13 mouse cellular contexts compared by ENCODE assay signal in the genomic region with DNA sequence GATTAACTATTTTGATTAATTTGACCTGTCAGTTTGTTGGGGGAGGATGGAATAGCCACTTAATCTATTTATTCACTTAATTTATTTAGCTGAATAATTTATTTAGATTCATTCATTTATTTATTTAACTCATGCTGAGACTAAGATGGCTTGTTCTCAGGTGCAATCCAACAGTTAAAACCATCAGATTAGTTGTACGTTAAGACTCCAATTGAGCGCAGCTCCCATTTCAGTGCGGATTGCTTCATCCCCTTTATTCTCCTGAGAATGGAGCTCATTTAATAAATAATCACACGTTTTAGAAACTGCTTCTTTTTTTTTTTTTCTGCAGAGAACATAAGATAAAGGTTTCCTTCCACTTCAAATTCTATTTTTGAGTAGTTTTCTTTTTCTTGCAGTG.
DNase-seq lines count a peak whose midpoint lies in the region; ATAC-seq and TF ChIP-seq lines count a peak whose summit lies in the region.
"Had no signal": no experiment of that assay in that cellular context is flagged by ENCODE, and none has a peak within 500 bp of the region (broad histone marks: within the 10 kb centered on the region; RNA-seq: fewer than 3 reads in every experiment).

No protein-coding gene starts in this region.

- 0 out of 2 replicates have a peak overlapping the region, but pooled peaks have one; percentile 11 for H3K4me3 ChIP-seq in E14TG2a.4 (replicated peaks; ENCODE audit: low read length)
- no peak overlapping the region for H3K4me3 ChIP-seq in forebrain, embryonic 13.5 days
- H3K4me3 ChIP-seq in hindbrain, embryonic 14.5 days (replicated peaks; ENCODE audit: low read length): no peak overlapping the region
- no peak overlapping the region for H3K4me3 ChIP-seq in midbrain, embryonic 15.5 days
- H3K4me3 ChIP-seq: erythroblast, embryonic 14.5 days; gastrocnemius, adult 2 months; stomach, embryonic 15.5 days had no signal

- 10% methylated on average over 4 of the region's 4 CpGs for WGBS in forebrain, embryonic 13.5 days
- WGBS in hindbrain, embryonic 14.5 days: 19% methylated on average over 4 of the region's 4 CpGs
- WGBS in midbrain, embryonic 15.5 days: 12% methylated on average over 4 of the region's 4 CpGs

- no peaks in the 10 kb centered on the region for H3K27me3 ChIP-seq in E14TG2a.4 (ENCODE audit: insufficient read depth, low read length)
- H3K27me3 ChIP-seq in forebrain, embryonic 13.5 days: no peaks in the 10 kb centered on the region
- H3K27me3 ChIP-seq in hindbrain, embryonic 14.5 days (ENCODE audit: control insufficient read depth, insufficient read depth, low read length): no peaks in the 10 kb centered on the region
- no peaks in the 10 kb centered on the region for H3K27me3 ChIP-seq in midbrain, embryonic 15.5 days (replicated peaks)
- H3K27me3 ChIP-seq: stomach, embryonic 15.5 days had no signal

- peaks cover 22% of the 10 kb centered on the region for H3K4me1 ChIP-seq in E14TG2a.4 (replicated peaks; ENCODE audit: low read depth, low read length)
- peaks cover 20% of the 10 kb centered on the region for H3K4me1 ChIP-seq in forebrain, embryonic 13.5 days
- H3K4me1 ChIP-seq in hindbrain, embryonic 14.5 days (replicated peaks; ENCODE audit: control insufficient read depth, insufficient read depth, low read length): peaks cover 25% of the 10 kb centered on the region
- H3K4me1 ChIP-seq in midbrain, embryonic 15.5 days: peaks cover 21% of the 10 kb centered on the region

- DNase-seq in hindbrain, embryonic 14.5 days (ENCODE audit: low spot score): no peak
- DNase-seq in left cerebral cortex, adult 8-10 months (ENCODE audit: low spot score in 2 of 2): no peak
- no peak for DNase-seq in right cerebral cortex, postnatal 10 days (ENCODE audit: low spot score in 2 of 2)
- DNase-seq in cerebellum, postnatal 14 days: no peak
- DNase-seq: adrenal gland, postnatal 25 days; gastrocnemius, adult 2 months; kidney, adult 2 months had no signal

- peak overlapping the region; percentile 75 for H3K27ac ChIP-seq in forebrain, embryonic 13.5 days
- peak overlapping the region; percentile 88 for H3K27ac ChIP-seq in hindbrain, embryonic 14.5 days
- H3K27ac ChIP-seq in midbrain, embryonic 15.5 days: peak overlapping the region; percentile 88
- H3K27ac ChIP-seq: gastrocnemius, adult 2 months; stomach, embryonic 15.5 days had no signal

- no peaks in the 10 kb centered on the region for H3K36me3 ChIP-seq in E14TG2a.4 (ENCODE audit: insufficient read depth, low read length)
- H3K36me3 ChIP-seq in forebrain, embryonic 13.5 days (ENCODE audit: poor library complexity, severe bottlenecking): no peaks in the 10 kb centered on the region
- no peaks in the 10 kb centered on the region for H3K36me3 ChIP-seq in hindbrain, embryonic 14.5 days (replicated peaks; ENCODE audit: control insufficient read depth, insufficient read depth)
- no peaks in the 10 kb centered on the region for H3K36me3 ChIP-seq in midbrain, embryonic 15.5 days (replicated peaks)
- H3K36me3 ChIP-seq: stomach, embryonic 15.5 days had no signal

- H3K4me2 ChIP-seq in forebrain, embryonic 13.5 days: peak overlapping the region; percentile 53
- H3K4me2 ChIP-seq in hindbrain, embryonic 14.5 days (replicated peaks): peak overlapping the region; percentile 43
- peak overlapping the region; percentile 42 for H3K4me2 ChIP-seq in midbrain, embryonic 15.5 days

- peak; percentile 54 for ATAC-seq in forebrain, embryonic 13.5 days
- ATAC-seq in hindbrain, embryonic 14.5 days (ENCODE audit: low FRiP score): peak; percentile 51
- peak; percentile 51; the same call in 1 of the 2 replicates for ATAC-seq in midbrain, embryonic 15.5 days (replicated peaks)

- no peak overlapping the region for H3K9ac ChIP-seq in forebrain, embryonic 13.5 days
- H3K9ac ChIP-seq in hindbrain, embryonic 14.5 days: peak overlapping the region; percentile 32; the same call in 1 of the 2 replicates
- H3K9ac ChIP-seq in midbrain, embryonic 15.5 days: no peak overlapping the region
- H3K9ac ChIP-seq: lung, embryonic 14.5 days; stomach, embryonic 15.5 days had no signal

- no peaks in the 10 kb centered on the region for H3K9me3 ChIP-seq in E14TG2a.4 (ENCODE audit: low read length)
- H3K9me3 ChIP-seq in forebrain, embryonic 13.5 days (replicated peaks): no peaks in the 10 kb centered on the region
- no peaks in the 10 kb centered on the region for H3K9me3 ChIP-seq in hindbrain, embryonic 14.5 days (ENCODE audit: control insufficient read depth, low read length)
- no peaks in the 10 kb centered on the region for H3K9me3 ChIP-seq in midbrain, embryonic 15.5 days
- H3K9me3 ChIP-seq: stomach, embryonic 15.5 days had no signal

- no peak for TF ChIP-seq CTCF in E14TG2a.4 (conservative IDR thresholded peaks at IDR 0.05; ENCODE audit: low read length)
